Mouse (Mus musculus): ENCODE measurements around the gene Afg3l1.
"Not testable (repeated sequence)": the region's sequence is repeated elsewhere in the genome, so short reads cannot be mapped to it uniquely, and the experiment has no call there.

Afg3l1 gene

GRCm38 (mm10) chr8:123472991-123473390 lies 4.7 kb upstream of the Afg3l1 start:
- DNase-seq = not testable (repeated sequence)

DNA sequence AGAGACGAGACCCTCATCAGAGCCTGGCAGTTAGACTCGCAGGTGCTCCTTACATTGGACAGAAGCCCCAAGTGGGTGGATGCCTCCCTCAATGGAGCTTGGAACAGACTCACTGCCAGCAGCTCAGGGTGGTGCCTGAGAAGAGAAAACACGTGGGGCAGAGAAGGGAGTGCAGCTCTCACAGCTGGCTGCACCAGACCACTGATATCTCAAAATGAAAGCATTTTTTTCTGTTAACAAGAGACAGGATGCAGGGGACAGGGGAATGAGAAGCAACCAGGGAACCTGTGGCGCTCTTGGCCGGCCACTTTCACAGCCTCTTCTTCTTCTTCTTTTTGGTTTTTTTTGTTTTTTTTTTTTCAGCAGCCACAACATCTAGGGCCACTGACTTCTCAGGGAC lies 3.2 kb upstream of the Afg3l1 start:
- not testable (repeated sequence) for DNase-seq

DNA sequence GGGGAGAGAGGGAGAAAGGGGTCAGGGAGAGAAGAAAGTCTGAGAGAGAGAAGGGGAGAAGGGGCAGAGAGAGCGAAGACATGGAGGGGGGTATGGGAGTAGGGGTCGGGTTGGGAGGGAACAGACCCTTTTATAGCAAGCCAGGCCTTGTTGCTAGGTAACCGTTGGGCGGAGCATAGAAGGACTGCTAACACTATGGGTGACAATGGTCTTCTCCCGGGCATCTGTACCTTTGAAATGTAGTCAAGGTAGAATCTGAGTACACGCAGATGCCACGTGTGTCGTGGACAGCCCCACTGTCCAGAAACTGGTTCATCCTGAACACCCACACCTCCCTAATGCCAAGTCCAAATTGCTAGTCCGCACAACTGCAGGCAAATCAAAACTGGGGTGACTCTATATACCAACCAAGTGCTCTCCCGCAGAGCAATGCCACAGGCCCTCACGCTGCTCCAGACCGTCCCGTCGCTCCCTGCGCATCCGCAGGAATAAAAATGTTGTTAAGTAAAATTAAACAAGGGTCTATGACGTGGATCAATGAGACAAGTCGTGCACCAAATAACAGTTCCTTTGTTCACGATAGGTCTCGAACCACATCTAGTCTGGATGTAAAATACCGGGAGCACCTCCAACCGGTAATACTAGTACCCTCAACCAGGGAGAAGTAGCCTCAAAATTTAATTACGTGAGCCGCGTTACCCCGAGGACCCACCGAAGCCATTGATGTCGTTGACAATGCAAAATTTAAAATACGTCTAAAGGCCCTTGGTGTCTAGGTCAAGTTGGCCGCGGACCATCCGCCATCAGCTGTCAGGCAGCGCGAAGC lies 579 bp upstream of the Afg3l1 start:
- no peak for DNase-seq

- no peak for DNase-seq
These were observed 934 bp downstream of the Afg3l1 start for GRCm38 (mm10) chr8:123478456-123479218.

DNA sequence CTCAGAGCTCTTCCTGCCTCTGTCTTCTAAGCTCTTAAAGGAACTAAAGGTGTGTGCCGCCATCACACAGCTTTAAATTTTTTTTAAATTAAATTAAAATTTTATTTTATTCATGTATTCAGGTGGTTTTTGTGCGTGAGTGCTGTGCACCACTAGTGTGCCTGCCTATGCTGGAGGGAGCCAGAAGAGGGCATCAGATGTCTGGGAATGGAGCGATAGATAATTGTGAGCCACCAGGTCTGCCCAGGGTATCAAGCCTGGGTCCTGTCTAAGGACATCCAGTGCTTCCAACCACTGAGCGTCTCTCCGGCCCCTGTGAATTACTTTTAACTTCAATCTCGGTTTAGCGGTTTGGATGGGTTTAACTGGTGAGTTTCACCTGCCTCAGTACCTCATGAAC lies 4.9 kb downstream of the Afg3l1 start:
- no peak for DNase-seq

GRCm38 (mm10) chr8:123491280-123492075 lies 13.8 kb downstream of the Afg3l1 start:
- DNase-seq = no peak

DNA sequence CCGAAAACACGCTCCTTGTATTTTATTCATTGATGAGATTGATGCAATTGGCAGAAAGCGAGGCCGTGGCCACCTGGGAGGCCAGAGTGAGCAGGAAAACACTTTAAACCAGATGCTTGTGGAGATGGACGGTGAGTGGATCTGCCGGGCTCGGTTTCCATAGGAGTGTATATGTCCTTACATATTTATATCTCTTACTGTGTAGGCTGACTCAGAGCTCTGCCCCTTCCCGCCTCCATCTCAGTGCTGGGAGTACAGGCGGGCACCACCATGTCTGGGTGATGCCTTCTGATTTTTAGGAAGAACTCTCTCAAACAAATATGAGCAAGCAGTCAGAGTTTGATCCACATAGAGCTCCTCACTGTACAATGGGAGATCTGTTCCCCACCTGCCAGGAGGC lies 15.2 kb downstream of the Afg3l1 start:
- DNase-seq = no peak

DNA sequence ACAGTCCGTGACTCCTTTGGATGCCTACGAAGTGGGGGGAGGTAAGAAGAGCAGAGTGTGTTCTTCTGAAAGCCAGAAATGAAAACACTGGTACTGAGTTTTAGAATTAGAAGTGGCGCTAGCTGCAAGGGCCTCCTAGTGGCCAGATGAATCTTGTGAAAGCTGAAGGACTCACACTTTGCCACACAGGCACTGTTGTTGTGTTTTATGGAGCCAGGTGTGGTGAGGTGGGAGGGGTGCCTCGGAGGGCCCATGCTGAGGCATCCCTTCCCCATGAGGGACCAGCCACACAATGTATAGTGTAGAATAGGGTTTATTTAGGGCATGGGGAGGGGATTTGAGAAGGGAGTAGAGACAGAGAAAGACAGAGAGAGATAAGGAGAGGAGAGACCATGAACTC lies 20.0 kb downstream of the Afg3l1 start:
- DNase-seq = no peak

DNA sequence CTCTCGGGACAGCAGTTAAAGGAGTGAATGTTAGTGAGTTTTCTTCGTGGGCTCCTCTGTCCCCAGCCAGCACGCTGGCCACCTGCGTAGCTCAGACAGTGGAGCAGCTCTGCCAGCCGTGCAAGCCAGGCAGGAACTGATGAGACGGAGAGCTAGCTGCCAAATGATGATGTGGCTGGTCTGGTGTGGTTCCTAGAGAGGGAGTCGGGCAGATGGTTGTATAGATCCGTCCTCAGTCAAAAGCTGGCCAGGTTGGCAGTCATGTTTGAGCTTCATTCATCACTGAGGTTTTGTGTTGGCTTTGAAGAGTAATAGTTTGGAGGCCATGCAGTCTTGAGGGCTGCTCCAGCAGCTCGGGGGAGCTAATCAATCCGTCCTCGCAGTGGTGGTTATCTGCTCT lies 21.3 kb downstream of the Afg3l1 start:
- DNase-seq = no peak

DNA sequence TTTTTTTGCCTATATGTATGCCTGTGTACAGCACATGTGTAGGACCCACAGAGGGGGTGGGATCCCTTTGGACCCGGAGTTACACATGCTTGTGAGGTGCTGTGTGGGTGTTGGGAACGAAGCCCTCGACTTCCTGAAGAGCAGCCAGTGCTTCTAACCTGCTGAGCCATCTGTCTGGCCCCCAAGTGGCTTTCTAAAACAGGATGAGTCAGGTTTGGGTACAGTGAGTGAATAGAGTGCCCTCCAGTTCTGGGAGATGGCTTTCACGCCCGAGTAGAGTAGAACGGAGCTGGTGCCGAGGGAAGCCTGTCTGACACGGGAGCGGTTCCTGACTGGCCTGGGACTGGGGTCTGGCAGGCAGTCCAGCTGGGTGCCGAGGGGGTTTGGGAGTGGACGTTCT lies 21.9 kb downstream of the Afg3l1 start:
- peak; percentile 43 for DNase-seq

- DNase-seq = no peak
These were observed 24.5 kb downstream of the Afg3l1 start for GRCm38 (mm10) chr8:123502192-123502591.

- no peak for DNase-seq
These were observed 26.2 kb downstream of the Afg3l1 start for GRCm38 (mm10) chr8:123503801-123504467.

- no peak for DNase-seq
These were observed 27.0 kb downstream of the Afg3l1 start for GRCm38 (mm10) chr8:123504591-123505195.

- DNase-seq = no peak
These were observed 27.6 kb downstream of the Afg3l1 start for GRCm38 (mm10) chr8:123505267-123505666.

DNA sequence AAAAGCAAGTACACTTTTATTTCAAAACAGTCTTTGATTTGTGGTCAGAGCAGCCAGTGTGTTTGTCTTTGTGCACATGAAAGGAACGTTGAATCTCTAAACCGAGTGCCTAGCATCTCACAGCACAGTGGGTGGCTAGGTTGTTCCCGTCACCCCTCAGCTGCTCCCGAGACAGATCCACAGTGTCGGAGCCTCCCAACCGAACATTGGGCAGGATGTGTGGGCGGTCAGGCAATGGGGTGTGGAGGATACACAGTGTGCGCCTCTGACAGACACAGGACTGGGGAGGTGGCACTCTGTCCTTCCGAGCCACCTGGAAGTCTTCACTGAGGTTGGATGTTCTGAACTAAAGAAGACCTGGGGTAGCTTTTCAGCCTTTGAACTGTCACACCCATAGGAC lies 28.0 kb downstream of the Afg3l1 start:
- DNase-seq = no peak

DNA sequence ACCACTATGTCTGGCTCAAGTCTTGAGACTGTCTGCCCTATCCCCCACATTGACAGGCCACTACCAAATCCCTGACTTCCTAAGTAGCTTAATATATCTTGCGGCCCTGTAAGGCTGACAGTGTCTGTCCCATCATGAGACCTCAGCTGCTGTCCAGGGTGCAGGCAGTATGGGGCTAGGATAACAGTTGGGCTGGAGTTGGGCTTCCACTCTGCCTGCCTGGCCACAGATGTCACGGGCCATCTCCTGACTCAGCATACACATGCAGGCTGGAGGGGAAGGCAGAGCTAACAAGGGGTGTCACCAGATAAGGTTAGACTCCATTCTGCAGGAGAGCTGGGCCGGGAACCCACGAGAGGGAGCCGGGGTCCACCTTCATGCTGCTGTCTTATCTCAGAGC lies 29.4 kb downstream of the Afg3l1 start:
- no peak for DNase-seq

DNA sequence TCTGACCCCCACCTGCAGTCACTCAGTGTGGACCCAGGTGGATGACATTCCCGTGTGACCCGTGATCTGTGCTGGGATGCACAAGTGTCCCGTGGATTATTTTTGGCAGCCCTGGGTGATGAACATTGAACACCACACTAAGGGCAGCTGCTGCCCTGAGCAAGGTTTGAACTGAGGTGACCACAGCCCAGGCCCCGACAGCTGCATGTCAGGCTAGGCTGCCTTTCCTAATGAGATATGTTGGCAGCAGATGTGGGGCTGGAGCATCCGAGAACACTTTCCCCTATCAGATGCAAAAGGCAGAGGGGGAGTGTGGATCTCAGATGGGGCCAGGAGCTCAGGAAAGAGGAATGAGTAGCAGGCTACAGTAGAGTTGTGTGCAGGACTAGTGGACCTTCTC lies 33.1 kb downstream of the Afg3l1 start:
- DNase-seq = no peak

DNA sequence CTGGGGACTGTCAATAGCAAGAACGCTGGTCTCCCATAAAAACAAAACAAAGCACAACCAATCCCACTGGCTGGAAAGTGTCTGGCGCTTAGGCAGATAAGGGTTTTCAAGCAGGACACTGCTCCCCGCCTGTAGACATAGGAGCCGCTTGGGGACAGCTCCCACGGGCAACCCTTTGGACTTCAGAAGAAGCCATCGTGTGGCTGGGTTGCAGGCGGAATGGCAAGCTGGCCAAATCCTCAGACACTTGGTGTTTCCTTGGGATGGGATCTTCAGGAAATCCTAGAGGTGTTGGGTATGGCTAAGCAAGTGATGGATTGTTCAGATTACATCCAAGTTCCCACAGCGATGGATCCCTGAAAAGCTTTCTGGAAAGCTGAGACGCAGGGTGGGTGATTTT lies 36.4 kb downstream of the Afg3l1 start:
- no peak for DNase-seq

- peak; percentile 74 for DNase-seq
These were observed 37.3 kb downstream of the Afg3l1 start, which contains the start of gene Dbndd1 for GRCm38 (mm10) chr8:123514781-123515539. Gene Dbndd1 (minus strand): TSS chr8:123515463.

DNA sequence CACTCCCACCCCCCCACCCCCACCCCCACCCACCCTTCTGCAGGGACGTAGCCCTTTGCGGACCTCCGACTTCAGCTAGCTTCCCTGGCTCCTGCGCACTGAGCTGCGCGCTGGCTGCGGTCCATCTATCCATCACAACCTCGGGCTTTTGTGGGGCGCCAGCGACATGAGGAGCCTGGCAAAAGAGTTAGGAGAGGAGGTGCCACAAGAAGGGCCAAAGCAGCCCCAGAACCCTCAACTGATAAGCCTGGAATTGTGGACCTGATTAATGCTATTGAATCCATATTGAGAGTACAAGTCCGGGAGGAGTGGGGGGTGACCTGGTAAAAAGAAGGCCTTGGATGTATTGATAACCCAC lies 37.8 kb downstream of the Afg3l1 start:
- no peak for DNase-seq

DNA sequence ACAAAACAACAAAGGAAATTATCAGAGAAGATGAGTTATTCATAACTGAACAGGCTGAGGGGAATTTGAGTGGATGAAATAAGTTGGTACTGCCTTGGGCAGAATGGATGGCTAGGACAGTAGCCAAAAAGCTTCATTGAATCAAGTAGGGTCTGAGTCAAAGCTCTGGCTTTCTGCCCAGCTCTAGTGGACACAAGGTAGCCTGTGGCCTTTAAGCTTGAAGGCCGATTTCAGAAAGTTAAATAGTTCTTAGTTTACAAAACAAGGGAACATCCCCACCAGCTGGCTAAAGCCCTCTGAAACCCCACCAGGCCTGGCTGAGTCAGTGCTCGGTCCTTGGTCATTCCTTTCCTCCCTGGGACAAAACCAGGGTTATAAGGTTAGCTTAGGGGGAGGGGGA lies 38.9 kb downstream of the Afg3l1 start:
- no peak for DNase-seq

DNA sequence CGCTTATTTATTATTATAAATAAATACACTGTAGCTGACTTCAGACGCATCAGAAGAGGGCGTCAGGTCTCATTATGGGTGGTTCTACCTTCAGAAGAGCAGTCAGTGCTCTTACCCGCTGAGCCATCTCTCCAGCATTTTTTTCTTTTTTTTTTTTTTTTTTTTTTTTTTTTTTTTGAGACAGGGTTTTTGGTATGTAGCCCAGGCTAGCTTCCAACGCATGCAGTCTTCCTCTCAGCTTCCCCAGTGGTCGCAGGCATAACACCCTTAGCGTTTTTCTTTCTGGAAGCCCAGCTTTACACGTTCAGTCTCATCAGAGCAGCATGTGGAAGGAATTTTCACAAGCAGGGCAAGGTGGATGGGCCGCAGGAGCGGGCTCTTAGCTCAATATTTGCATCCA lies 40.5 kb downstream of the Afg3l1 start:
- DNase-seq = no peak

All from right cerebral cortex, adult 18-20 months (tissue).